Mouse (Mus musculus) bone marrow, adult 2 months (tissue): ENCODE measurements at regions not wholly inside any gene's neighbourhood (a gene's known extent, or its start where the extent isn't known, plus 50 kb on each side); places are given as distances from the start of the nearest gene placed in this dataset.
"Not testable (repeated sequence)": the region's sequence is repeated elsewhere in the genome, so short reads cannot be mapped to it uniquely, and the experiment has no call there.

Experiments used
- H3K27ac ChIP-seq: fragments of 200-500 bp; 2 replicates; pipeline ENCODE4 v1.5.1; 2012; ENCODE audit warnings: low read depth, mild to moderate bottlenecking, control low read depth, inconsistent platforms, low read length; ENCODE audit not compliant: control insufficient read depth, poor library complexity, insufficient read depth
- H3K4me1 ChIP-seq: fragments of 200-500 bp; 2 replicates; pipeline ENCODE4 v1.6.1; 2011; ENCODE audit warnings: low read length; ENCODE audit not compliant: control insufficient read depth, insufficient read depth
- H3K4me3 ChIP-seq: fragments of 200-500 bp; replicated peaks from 2 replicates; pipeline ENCODE3; 2011; ENCODE audit warnings: mild to moderate bottlenecking, low read depth, low read length, control low read depth; ENCODE audit not compliant: control insufficient read depth
- CTCF ChIP-seq: fragments of 200-500 bp; IDR thresholded peaks from 2 replicates; pipeline ENCODE4 v1.5.1; 2011; ENCODE audit warnings: low read length, control low read depth; ENCODE audit not compliant: control insufficient read depth, insufficient read depth
- POLR2A ChIP-seq: fragments of 200-500 bp; IDR thresholded peaks from 2 replicates; pipeline ENCODE4 v1.6.1; 2011; ENCODE audit warnings: low read depth, mild to moderate bottlenecking, control low read depth, low read length, borderline replicate concordance; ENCODE audit not compliant: control insufficient read depth
- WGBS: fragments of 180-500 bp; shearing (Covaris S2); methylation state at CpG from one replicate; pipeline ENCODE4 v1.1.7; 2018; 5-methylcytosine and 5-hydroxymethylcytosine counted together

DNA sequence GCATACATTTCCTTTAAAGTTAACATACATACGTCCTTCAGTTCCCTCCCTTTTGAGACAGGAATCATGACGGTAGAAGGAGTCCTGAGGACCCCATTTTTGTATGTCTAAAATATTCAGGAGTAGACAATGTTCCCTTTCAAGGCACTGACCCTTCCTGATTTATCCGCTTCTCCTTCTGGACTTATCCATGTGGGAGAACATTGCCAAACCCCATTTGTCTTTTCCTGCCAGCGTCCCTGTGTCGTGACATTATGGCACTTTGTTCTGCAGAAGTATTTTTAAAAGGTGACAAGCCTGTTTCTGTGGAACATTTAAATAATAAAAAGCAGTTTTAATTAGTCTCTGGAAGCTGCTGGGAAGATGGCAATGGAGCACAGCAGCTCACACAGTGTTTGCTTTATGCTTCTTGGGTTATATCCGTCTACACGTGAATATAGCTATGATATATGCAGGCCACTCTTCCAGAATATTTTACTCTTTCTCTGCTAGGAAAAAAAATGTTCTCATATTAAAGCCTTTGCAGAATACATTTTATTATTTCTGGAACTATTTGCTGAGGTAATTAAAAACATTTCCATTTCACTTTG is 115.6 kb upstream of the Mad2l1 start:
- no peak for TF ChIP-seq POLR2A
- TF ChIP-seq CTCF = no peak
- Histone ChIP-seq H3K4me1 (no peaks in the 10 kb centered on the region), H3K27ac (no peak overlapping the region), H3K4me3 (no peak overlapping the region)
- 88% methylated on average over 7 of the region's 7 CpGs for WGBS

- TF ChIP-seq CTCF = no peak
- no peaks in the 10 kb centered on the region for H3K4me1 ChIP-seq
- H3K4me3 ChIP-seq = no peak overlapping the region
- H3K27ac ChIP-seq = no peak overlapping the region
- WGBS = 72% methylated on average over 4 of the region's 4 CpGs
Observed at GRCm38 (mm10) chr6:66428370-66428769, 106.8 kb upstream of the Mad2l1 start.

GRCm38 (mm10) chr6:66450408-66450807 is 84.8 kb upstream of the Mad2l1 start:
- H3K27ac ChIP-seq, H3K4me3 ChIP-seq, H3K4me1 ChIP-seq: not testable (repeated sequence)

DNA sequence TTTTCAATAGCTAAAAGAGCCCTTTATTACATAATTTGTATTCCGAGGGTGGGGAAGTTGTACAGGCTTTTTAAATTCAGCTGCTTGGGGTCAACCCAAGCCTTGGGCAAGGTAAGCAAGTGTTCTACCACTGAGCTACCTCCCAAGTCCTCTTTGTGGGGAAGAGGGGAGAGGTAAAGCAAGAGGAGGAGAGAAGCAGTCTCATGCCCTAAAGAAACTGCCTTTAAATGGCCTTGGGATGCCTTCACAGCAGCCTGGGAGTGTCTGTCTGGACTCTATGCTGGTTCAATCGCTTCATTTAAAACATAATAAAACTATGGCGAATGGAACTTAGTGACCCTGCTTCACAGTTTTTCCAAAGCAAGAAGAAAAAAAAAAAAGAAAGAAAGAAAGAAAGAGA is 77.0 kb upstream of the Mad2l1 start:
- no peaks in the 10 kb centered on the region for H3K4me1 ChIP-seq
- no peak overlapping the region for H3K4me3 ChIP-seq
- WGBS = 82% methylated on average over 3 of the region's 3 CpGs
- TF ChIP-seq POLR2A (no peak), CTCF (no peak)
- H3K27ac ChIP-seq = no peak overlapping the region

GRCm38 (mm10) chr6:66464540-66464939 is 70.7 kb upstream of the Mad2l1 start:
- Histone ChIP-seq H3K27ac (no peak overlapping the region), H3K4me1 (no peaks in the 10 kb centered on the region), H3K4me3 (no peak overlapping the region)
- 82% methylated on average over 4 of the region's 5 CpGs for WGBS
- TF ChIP-seq POLR2A (no peak), CTCF (no peak)

- WGBS = 49% methylated on average over 11 of the region's 11 CpGs
Observed at GRCm38 (mm10) chr6:66465137-66465853, 69.9 kb upstream of the Mad2l1 start.

DNA sequence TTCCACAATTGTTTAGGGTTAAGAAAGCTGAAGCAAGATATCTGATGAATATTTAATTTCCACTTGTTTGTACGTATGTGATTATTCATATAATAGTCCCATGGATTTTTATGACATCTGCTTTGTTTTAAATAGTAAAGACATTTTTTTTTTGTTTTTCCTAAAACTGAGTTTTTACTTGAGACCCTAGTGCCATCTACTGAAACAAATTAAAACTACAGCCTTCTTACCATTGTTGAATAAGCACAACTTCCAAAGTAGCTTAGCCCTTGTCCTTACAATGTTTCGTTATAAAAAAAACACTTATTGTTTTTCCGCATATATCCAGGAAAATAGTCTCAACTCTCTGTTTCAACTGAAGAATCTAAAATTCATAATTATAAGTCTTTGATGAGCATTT is 68.4 kb upstream of the Mad2l1 start:
- TF ChIP-seq POLR2A = no peak
- TF ChIP-seq CTCF = no peak
- Histone ChIP-seq H3K27ac (no peak overlapping the region), H3K4me1 (no peaks in the 10 kb centered on the region), H3K4me3 (no peak overlapping the region)
- WGBS = 37% methylated on average over 3 of the region's 3 CpGs

More at GRCm38 (mm10) chr6:66465137-66465853, 69.9 kb upstream of the Mad2l1 start:
- H3K4me1 ChIP-seq = no peaks in the 10 kb centered on the region
- TF ChIP-seq POLR2A (no peak), CTCF (no peak)
- H3K27ac ChIP-seq = no peak overlapping the region
- no peak overlapping the region for H3K4me3 ChIP-seq

- TF ChIP-seq CTCF = no peak
- no peak for TF ChIP-seq POLR2A
- no peak overlapping the region for H3K27ac ChIP-seq
- no peak overlapping the region for H3K4me3 ChIP-seq
- H3K4me1 ChIP-seq = no peaks in the 10 kb centered on the region; the same call in 1 of the 2 replicates
- WGBS = 73% methylated on average over 4 of the region's 4 CpGs
Observed at GRCm38 (mm10) chr6:66470627-66471249, 64.5 kb upstream of the Mad2l1 start.
